Mouse (Mus musculus) hindbrain, embryonic 15.5 days (tissue): ENCODE measurements around the gene Nckap5. TPM values are rescaled to one million over a fixed set of nuclear protein-coding genes. Genes with fewer than 3 reads are reported as not detected.
"Not testable (repeated sequence)": the region's sequence is repeated elsewhere in the genome, so short reads cannot be mapped to it uniquely, and the experiment has no call there.

Source experiments
- ATAC-seq: fragments of 200-750 bp; cut with Nextera tagmentation; 2 replicates; pipeline ENCODE4 v1.8.0; 2017; ENCODE audit warnings: low read depth, moderate number of reproducible peaks, moderate TSS enrichment; ENCODE audit not compliant: low FRiP score
- H3K27ac ChIP-seq: fragments of 300-500 bp; sonication (generic); replicated peaks from 2 replicates; pipeline ENCODE4 v1.5.1; 2015; ENCODE audit warnings: mild to moderate bottlenecking, inconsistent platforms
- H3K27me3 ChIP-seq: fragments of 300-500 bp; sonication (generic); 2 replicates; pipeline ENCODE4 v1.6.1; 2015; ENCODE audit warnings: control low read depth, inconsistent platforms
- H3K36me3 ChIP-seq: fragments of 300-500 bp; sonication (generic); 2 replicates; pipeline ENCODE4 v1.6.1; 2015; ENCODE audit warnings: control low read depth, inconsistent platforms
- H3K4me1 ChIP-seq: fragments of 300-500 bp; sonication (generic); replicated peaks from 2 replicates; pipeline ENCODE4 v1.6.1; 2015; ENCODE audit warnings: control low read depth, inconsistent platforms
- H3K4me2 ChIP-seq: fragments of 300-500 bp; sonication (generic); 2 replicates; pipeline ENCODE4 v1.6.1; 2015; ENCODE audit warnings: moderate library complexity, mild to moderate bottlenecking, inconsistent platforms
- H3K4me3 ChIP-seq: fragments of 300-500 bp; sonication (generic); 2 replicates; pipeline ENCODE4 v1.5.1; 2015; ENCODE audit warnings: mild to moderate bottlenecking, inconsistent platforms
- H3K9ac ChIP-seq: fragments of 300-500 bp; sonication (generic); 2 replicates; pipeline ENCODE4 v1.6.1; 2015; ENCODE audit warnings: inconsistent platforms
- H3K9me3 ChIP-seq: fragments of 300-500 bp; sonication (generic); 2 replicates; pipeline ENCODE4 v1.6.1; 2016; ENCODE audit warnings: control low read depth, inconsistent platforms
- WGBS: fragments of 180-500 bp; shearing (Covaris S2); methylation state at CpG from one replicate; pipeline ENCODE4 v1.1.7; 2015; 5-methylcytosine and 5-hydroxymethylcytosine counted together
- polyA plus RNA-seq: library from polyadenylated mRNA; unstranded; fragments of >200 nt; fragmentation: Nextera tagmentation; extraction: Ambion mirVana; gene quantifications from 2 replicates; pipeline ENCODE4 v1.2.1, GENCODE M21; 2015

Nckap5 gene
- polyA plus RNA-seq, 1 experiment from 2014 or later = 15.5 TPM

GRCm38 (mm10) chr1:126822246-126822645 is 8.4 kb downstream of the Nckap5 start:
- Histone ChIP-seq H3K4me1 (peaks cover 3% of the 10 kb centered on the region), H3K36me3 (no peaks in the 10 kb centered on the region), H3K9me3 (no peaks in the 10 kb centered on the region), H3K4me2 (no peak overlapping the region), H3K27ac (no peak overlapping the region), H3K4me3 (no peak overlapping the region), H3K27me3 (no peaks in the 10 kb centered on the region), H3K9ac (no peak overlapping the region)
- ATAC-seq = no peak
- whole genome bisulfite sequencing = 88% methylated on average over 6 of the region's 6 CpGs

- no peak overlapping the region for H3K27ac ChIP-seq
- peaks cover 3% of the 10 kb centered on the region for H3K4me1 ChIP-seq
- no peak overlapping the region for H3K4me3 ChIP-seq
- H3K4me2 ChIP-seq = no peak overlapping the region
- 0 out of 2 replicates have a peak, but pooled peaks cover 5% of the 10 kb centered on the region for H3K9me3 ChIP-seq
- no peaks in the 10 kb centered on the region for H3K36me3 ChIP-seq
- no peak for ATAC-seq
- H3K27me3 ChIP-seq = no peaks in the 10 kb centered on the region
- no peak overlapping the region for H3K9ac ChIP-seq
- WGBS = 37% methylated on average over 9 of the region's 9 CpGs
Observed at GRCm38 (mm10) chr1:126817381-126818034, 13.1 kb downstream of the Nckap5 start.

GRCm38 (mm10) chr1:126806994-126807611 is 23.5 kb downstream of the Nckap5 start:
- no peak overlapping the region for H3K4me2 ChIP-seq
- no peak overlapping the region for H3K27ac ChIP-seq
- WGBS = 65% methylated on average over 3 of the region's 3 CpGs
- H3K4me3 ChIP-seq = no peak overlapping the region
- H3K9me3 ChIP-seq = no peaks in the 10 kb centered on the region
- ATAC-seq = no peak
- no peaks in the 10 kb centered on the region for H3K36me3 ChIP-seq
- no peak overlapping the region for H3K9ac ChIP-seq
- no peaks in the 10 kb centered on the region for H3K27me3 ChIP-seq
- H3K4me1 ChIP-seq = no peaks in the 10 kb centered on the region

- Histone ChIP-seq H3K4me1 (0 out of 2 replicates have a peak, but pooled peaks cover 4% of the 10 kb centered on the region), H3K9me3 (no peaks in the 10 kb centered on the region), H3K4me2 (no peak overlapping the region), H3K4me3 (no peak overlapping the region), H3K36me3 (no peaks in the 10 kb centered on the region), H3K9ac (no peak overlapping the region), H3K27me3 (no peaks in the 10 kb centered on the region), H3K27ac (no peak overlapping the region)
- 70% methylated on average over 7 of the region's 7 CpGs for WGBS
- no peak for ATAC-seq
Observed at GRCm38 (mm10) chr1:126806548-126806947, 24.1 kb downstream of the Nckap5 start.

GRCm38 (mm10) chr1:126802405-126802804 is 28.2 kb downstream of the Nckap5 start:
- Histone ChIP-seq H3K27ac (no peak overlapping the region), H3K4me2 (no peak overlapping the region), H3K36me3 (no peaks in the 10 kb centered on the region), H3K9ac (no peak overlapping the region), H3K27me3 (no peaks in the 10 kb centered on the region), H3K4me3 (no peak overlapping the region), H3K4me1 (0 out of 2 replicates have a peak, but pooled peaks cover 5% of the 10 kb centered on the region), H3K9me3 (no peaks in the 10 kb centered on the region)
- ATAC-seq = no peak
- WGBS = 90% methylated on average over 3 of the region's 3 CpGs

GRCm38 (mm10) chr1:126801706-126802105 is 28.9 kb downstream of the Nckap5 start:
- WGBS = 48% methylated on average over 8 of the region's 8 CpGs
- ATAC-seq = 0 out of 2 replicates have a peak, but pooled peaks have one; percentile 27
- Histone ChIP-seq H3K4me2 (no peak overlapping the region), H3K9ac (no peak overlapping the region), H3K9me3 (no peaks in the 10 kb centered on the region), H3K27me3 (no peaks in the 10 kb centered on the region), H3K27ac (0 out of 2 replicates have a peak overlapping the region, but pooled peaks have one; percentile 34), H3K4me1 (0 out of 2 replicates have a peak, but pooled peaks cover 5% of the 10 kb centered on the region), H3K36me3 (no peaks in the 10 kb centered on the region), H3K4me3 (no peak overlapping the region)

GRCm38 (mm10) chr1:126799379-126799798 is 31.2 kb downstream of the Nckap5 start:
- no peaks in the 10 kb centered on the region for H3K36me3 ChIP-seq
- WGBS = 67% methylated on average over 11 of the region's 11 CpGs
- H3K4me2 ChIP-seq = 0 out of 2 replicates have a peak overlapping the region, but pooled peaks have one; percentile 13
- no peak overlapping the region for H3K4me3 ChIP-seq
- ATAC-seq = no peak
- no peaks in the 10 kb centered on the region for H3K9me3 ChIP-seq
- H3K27ac ChIP-seq = no peak overlapping the region
- no peak overlapping the region for H3K9ac ChIP-seq
- no peaks in the 10 kb centered on the region for H3K27me3 ChIP-seq
- 0 out of 2 replicates have a peak, but pooled peaks cover 5% of the 10 kb centered on the region for H3K4me1 ChIP-seq

GRCm38 (mm10) chr1:126780354-126780941 is 50.2 kb downstream of the Nckap5 start:
- H3K27ac ChIP-seq, H3K9me3 ChIP-seq, H3K4me3 ChIP-seq, H3K4me1 ChIP-seq, ATAC-seq, H3K36me3 ChIP-seq, H3K9ac ChIP-seq, H3K4me2 ChIP-seq, H3K27me3 ChIP-seq: not testable (repeated sequence)
- WGBS = no CpG with 5 or more reads among the region's 2 CpGs

- H3K9me3 ChIP-seq, ATAC-seq, H3K36me3 ChIP-seq, H3K4me2 ChIP-seq, H3K4me1 ChIP-seq, H3K4me3 ChIP-seq, H3K27me3 ChIP-seq, H3K9ac ChIP-seq, H3K27ac ChIP-seq: not testable (repeated sequence)
- no CpG with 5 or more reads among the region's 6 CpGs for WGBS
Observed at GRCm38 (mm10) chr1:126773947-126774346, 56.7 kb downstream of the Nckap5 start.

GRCm38 (mm10) chr1:126766971-126767370 is 63.6 kb downstream of the Nckap5 start:
- Histone ChIP-seq H3K4me2 (no peak overlapping the region), H3K36me3 (no peaks in the 10 kb centered on the region), H3K27me3 (no peaks in the 10 kb centered on the region), H3K9ac (no peak overlapping the region), H3K4me3 (no peak overlapping the region), H3K27ac (no peak overlapping the region), H3K4me1 (0 out of 2 replicates have a peak, but pooled peaks cover 6% of the 10 kb centered on the region), H3K9me3 (no peaks in the 10 kb centered on the region)
- no peak for ATAC-seq
- WGBS = 67% methylated on average over 1 of the region's 1 CpGs

- H3K4me2 ChIP-seq = no peak overlapping the region
- H3K9me3 ChIP-seq = no peaks in the 10 kb centered on the region
- H3K36me3 ChIP-seq = no peaks in the 10 kb centered on the region
- H3K4me1 ChIP-seq = 0 out of 2 replicates have a peak, but pooled peaks cover 6% of the 10 kb centered on the region
- no peaks in the 10 kb centered on the region for H3K27me3 ChIP-seq
- no peak for ATAC-seq
- H3K4me3 ChIP-seq = no peak overlapping the region
- WGBS = 43% methylated on average over 6 of the region's 6 CpGs
- no peak overlapping the region for H3K9ac ChIP-seq
- H3K27ac ChIP-seq = no peak overlapping the region
Observed at GRCm38 (mm10) chr1:126765506-126766170, 65.0 kb downstream of the Nckap5 start.

- ATAC-seq = no peak
- no peaks in the 10 kb centered on the region for H3K36me3 ChIP-seq
- 82% methylated on average over 3 of the region's 3 CpGs for WGBS
Observed at GRCm38 (mm10) chr1:126764201-126764600, 66.4 kb downstream of the Nckap5 start.

More at GRCm38 (mm10) chr1:126764201-126764600, 66.4 kb downstream of the Nckap5 start:
- Histone ChIP-seq H3K9me3 (no peaks in the 10 kb centered on the region), H3K27ac (no peak overlapping the region), H3K4me1 (0 out of 2 replicates have a peak, but pooled peaks cover 6% of the 10 kb centered on the region), H3K9ac (no peak overlapping the region), H3K27me3 (no peaks in the 10 kb centered on the region), H3K4me3 (no peak overlapping the region), H3K4me2 (no peak overlapping the region)
